Mouse (Mus musculus) monocyte, adult 2 months (primary cell): ENCODE results near the gene Arpin.

Source experiments
- DNase-seq, 2 experiments: peaks; one replicate each; pipeline ENCODE4 v3.0.0; 2022; ENCODE audit warnings: low spot score in 2 of 2, low read depth in 1 of 2

The Arpin gene

DNA sequence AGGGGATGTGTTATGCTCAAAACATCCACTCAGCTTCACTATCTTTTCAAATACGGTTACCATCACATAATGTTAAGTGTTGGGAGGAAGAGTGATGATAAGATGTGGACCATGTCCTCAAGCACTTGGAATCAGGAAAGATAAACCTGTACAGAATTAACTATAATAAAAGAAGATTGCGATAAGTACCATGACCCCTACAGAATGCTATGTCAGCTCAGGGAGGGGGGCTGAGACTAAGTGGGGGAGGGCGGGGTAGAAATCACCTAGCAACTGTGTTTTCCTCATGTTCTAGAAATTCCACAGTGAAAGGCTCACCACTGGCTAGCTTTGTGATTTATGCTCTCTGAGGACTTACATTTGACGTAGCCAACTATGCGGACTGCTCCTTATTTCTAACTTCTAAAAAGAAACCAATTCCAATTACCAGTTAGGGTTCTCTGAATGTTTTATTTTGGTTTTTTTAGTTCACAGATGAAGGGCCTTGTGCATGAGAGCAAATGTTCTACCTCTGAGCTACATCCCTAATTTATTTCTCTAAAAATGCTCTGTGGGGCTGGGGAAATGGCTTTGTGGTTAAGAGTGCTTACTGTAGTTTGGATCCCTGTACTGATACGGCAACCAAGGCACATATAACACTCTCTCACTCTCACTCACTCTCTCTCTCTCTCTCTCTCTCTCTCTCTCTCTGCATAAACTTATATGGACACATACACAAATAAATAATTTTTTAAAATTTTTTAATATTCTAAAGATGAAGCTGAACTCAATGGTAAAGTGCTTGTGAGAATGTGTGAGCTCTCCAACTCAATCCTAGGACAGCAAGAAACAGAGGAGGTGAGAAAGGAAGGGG lies 42.4 kb downstream of the Arpin start:
- DNase-seq, result no peak

DNA sequence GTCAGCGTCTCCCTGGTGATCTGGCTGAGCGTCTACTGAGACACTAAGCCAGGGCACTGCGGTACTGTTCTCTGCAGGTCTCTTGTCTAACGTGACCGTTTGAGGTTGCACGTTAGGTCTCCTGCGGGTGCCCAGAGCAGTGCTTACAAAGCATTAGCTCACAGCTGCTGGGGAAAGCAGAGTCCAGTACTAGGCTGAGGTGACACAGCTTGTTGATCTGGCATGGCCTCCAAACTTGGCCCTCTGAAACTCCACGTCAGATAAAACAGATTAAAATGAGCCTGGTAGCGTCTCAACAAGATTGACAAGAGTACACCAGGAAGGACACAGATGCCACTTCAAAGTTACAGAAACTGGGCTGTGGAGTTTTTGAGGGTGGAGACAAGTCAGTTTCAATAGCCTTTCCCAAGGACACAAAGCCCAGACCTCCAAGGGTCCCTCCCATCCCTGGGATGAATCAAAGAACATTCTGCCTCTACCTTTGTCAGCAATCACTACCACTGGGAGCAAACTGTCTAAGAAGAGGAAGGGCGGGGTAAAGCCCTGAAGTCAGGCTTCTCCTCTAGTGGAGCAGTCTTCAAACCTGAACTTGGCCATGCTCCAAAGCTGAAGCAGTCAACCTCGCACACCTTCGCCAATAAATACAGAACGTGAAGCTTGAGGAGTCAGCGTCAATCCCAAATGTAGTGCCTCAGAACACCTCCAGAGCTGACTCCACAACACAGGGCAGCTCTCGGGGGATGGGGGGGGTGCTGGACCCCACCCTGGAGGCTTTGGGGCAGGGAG lies 44.5 kb downstream of the Arpin start:
- DNase-seq, result no peak

DNA sequence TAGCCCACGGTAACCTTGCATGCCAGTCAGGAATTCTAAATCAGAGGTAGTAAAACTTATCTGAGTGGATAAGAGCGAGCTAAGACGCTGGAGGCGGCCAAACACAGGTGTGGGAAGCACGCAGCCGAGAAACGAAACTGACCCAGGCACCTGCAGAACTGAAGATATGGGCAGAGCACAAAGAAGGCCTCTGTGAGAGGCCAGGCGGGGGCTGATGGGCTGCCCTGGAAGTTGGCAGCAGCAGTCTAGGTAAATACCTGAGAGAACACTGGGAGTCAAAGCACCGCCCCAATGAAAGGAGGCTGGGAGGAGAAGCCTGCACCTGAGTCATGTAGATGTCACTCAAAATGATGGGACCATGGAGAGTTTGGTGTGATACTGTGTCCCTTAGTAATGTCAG lies 46.6 kb downstream of the Arpin start:
- no peak for DNase-seq

DNA sequence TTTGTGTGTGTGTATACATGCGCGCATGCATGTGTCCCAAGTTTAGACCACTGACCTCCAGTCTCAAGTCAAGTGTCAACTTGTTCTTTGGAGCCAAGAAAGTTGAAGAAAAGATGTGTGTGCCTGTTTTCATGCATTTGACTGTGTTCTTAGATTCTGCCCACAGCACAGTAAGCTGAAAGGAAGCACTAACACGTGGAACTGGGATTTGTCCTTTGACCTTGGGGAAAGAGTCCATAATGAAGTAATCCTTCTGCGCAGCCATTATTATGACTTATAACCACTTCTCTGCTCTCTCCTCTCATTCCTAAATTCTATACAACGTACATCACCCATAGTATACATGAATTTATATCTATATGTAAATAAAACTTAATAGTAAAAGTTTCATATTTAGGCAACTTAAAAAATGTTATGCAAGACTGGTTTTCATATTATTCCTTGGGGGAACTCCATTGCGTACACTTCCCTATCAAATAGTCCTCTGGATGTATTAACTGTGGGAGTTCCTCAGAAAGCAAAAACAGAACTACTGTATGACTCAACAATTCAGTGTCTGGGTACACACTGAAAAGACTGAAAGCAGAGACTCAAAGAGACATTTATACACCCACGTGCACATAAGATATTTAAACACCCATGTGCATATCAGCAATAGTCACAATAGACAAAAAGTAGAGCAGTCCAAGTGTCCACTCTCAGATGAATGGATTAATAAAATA lies 51.4 kb downstream of the Arpin start:
- no peak for DNase-seq

DNA sequence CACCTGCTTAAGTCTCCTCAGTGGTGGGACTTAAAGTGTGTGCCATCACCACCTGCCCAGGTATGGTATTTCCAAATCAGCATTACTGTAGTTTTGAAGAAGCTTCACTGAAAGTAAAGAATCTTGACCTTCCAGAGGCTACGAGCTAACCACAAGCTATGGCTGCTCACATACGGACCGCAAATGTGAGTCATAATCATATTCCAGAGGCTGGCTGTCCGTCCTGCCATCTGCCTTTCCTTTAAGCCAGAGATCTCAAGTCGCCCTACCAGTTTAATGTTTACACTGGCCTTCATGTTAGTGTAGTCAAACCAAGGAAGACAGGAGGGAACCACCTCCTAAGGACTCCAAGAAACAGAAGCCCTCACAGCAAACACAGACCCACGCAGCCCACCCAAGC lies 53.3 kb downstream of the Arpin start:
- no peak for DNase-seq

DNA sequence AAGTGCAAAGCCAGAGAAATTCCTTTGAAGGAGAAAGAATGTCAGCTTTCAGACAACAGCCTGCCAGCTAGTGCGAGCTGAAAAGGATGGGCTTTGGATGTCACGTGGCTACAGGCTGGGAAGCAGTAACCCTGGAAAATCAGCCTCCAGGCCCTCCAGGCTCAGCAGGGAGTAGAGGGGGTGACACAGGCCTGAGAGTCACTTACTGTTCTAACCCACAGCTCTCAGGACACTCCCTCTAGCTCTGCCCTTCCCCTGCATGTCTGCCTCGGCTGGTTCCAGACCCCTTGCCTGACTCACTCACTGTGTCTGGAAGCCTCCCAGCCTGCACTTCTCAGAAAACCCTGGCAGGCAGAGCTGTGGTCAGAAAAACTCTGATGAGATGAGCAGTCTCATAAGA lies 54.2 kb downstream of the Arpin start:
- no peak for DNase-seq

DNA sequence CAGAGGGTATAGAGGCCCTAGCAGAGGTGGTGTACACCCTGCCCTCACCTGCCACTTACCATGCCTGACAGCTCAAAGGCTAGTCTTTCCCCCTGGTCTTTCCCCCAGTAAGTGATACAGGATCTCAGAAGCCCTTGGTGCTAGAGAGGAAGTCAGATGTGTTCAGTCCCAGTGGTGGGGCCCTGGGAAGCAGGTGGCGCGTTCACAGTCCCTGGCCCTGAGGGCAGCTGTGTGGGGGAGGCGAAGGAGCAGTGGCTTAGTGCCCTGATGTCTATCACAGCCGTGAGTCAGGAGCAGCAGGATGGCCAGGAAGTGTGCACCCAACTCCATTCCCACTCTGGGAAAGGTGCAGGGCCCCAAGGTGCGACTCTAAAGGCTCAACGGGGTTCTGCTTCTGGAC lies 55.1 kb downstream of the Arpin start:
- DNase-seq, result no peak

DNA sequence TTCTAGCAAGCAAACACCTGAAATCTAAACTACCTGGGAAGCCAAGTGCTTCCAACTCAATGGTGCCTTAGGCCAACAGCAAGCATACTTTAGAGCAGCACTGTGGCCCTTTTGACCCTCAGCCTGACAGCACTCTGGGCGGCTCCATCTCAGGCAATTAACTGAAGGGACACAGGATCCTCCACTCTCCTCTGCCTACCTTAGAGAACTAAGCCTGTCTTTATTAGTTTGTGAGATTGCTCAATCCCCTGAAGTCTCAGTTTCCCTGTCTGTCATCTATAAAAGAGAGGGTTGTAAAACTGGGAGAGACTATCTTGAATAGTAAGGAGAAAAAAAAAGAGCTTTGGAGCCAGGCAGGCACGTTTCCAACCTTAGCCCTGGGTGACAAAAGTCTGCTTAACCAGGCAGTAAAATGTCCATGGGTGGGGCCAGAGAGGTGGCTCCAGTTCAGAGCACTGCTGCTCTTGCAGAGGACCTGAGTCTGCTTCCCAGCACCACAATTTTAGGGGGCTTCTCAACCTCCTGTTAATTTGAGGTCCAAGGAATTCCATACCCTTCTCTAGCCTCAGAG lies 56.6 kb downstream of the Arpin start:
- no peak for DNase-seq
